In genomic region chr16:38940805-38941204, GRCm38 (mm10) we compare ENCODE assay signal across 17 mouse cellular contexts. TPM values are rescaled to one million over a fixed set of nuclear protein-coding genes. Genes with fewer than 3 reads are reported as not detected.
A peak's percentile ranks its signal among the peaks of the same experiment; 100 is the strongest.
DNase-seq lines count a peak whose midpoint lies in the region; ATAC-seq and TF ChIP-seq lines count a peak whose summit lies in the region.
"Had no signal": no experiment of that assay in that cellular context is flagged by ENCODE, and none has a peak within 500 bp of the region (broad histone marks: within the 10 kb centered on the region; RNA-seq: fewer than 3 reads in every experiment).

No protein-coding gene starts in this region.

- peak; percentile 80 for ATAC-seq in forebrain, embryonic 14.5 days
- ATAC-seq in hindbrain, embryonic 16.5 days: peak; percentile 43; the same call in 1 of the 2 replicates
- peak; percentile 69 for ATAC-seq in neural tube, embryonic 12.5 days (ENCODE audit: low FRiP score, low read depth)
- no peak for ATAC-seq in frontal cortex, adult (ENCODE audit: low TSS enrichment)
- ATAC-seq: activated CD4-positive, CD25-positive, alpha-beta regulatory T cell, adult 4 months; intestine, embryonic 15.5 days had no signal

- no peak for DNase-seq in cerebellum, adult 2 months
- no peak for DNase-seq in cerebellum, adult 18-20 months
- peak; percentile 49 for DNase-seq in forebrain, embryonic 14.5 days (ENCODE audit: low spot score)
- DNase-seq in testis, postnatal 14 days (ENCODE audit: low spot score): no peak
- DNase-seq in spleen, postnatal 14 days (ENCODE audit: low spot score in 2 of 2): no peak
- DNase-seq: cerebellum, adult 8-10 months; heart, adult 18-20 months; heart, postnatal 10 days; lung, embryonic 14.5 days; thymus, postnatal 14 days had no signal

- no peak for TF ChIP-seq CTCF in cerebellum, adult 2 months (IDR thresholded peaks at IDR 0.05; ENCODE audit: borderline replicate concordance, insufficient read depth, low read depth, low read length)

- WGBS in cerebellum, adult 2 months: 69% methylated on average over 3 of the region's 3 CpGs
- WGBS in forebrain, embryonic 14.5 days: 21% methylated on average over 3 of the region's 3 CpGs
- 27% methylated on average over 3 of the region's 3 CpGs for WGBS in hindbrain, embryonic 16.5 days
- 45% methylated on average over 3 of the region's 3 CpGs for WGBS in neural tube, embryonic 12.5 days

- no peak overlapping the region for H3K4me2 ChIP-seq in forebrain, embryonic 14.5 days (ENCODE audit: low read length)
- H3K4me2 ChIP-seq in hindbrain, embryonic 16.5 days (ENCODE audit: low read length): no peak overlapping the region
- no peak overlapping the region for H3K4me2 ChIP-seq in neural tube, embryonic 12.5 days (replicated peaks)
- H3K4me2 ChIP-seq: intestine, embryonic 15.5 days; limb, embryonic 13.5 days; lung, embryonic 14.5 days had no signal

- H3K4me3 ChIP-seq in cerebellum, adult 2 months (replicated peaks; ENCODE audit: insufficient read depth, low read depth, low read length): no peak overlapping the region
- no peak overlapping the region for H3K4me3 ChIP-seq in forebrain, embryonic 14.5 days (ENCODE audit: low read depth, low read length)
- H3K4me3 ChIP-seq in hindbrain, embryonic 16.5 days (ENCODE audit: low read length): no peak overlapping the region
- H3K4me3 ChIP-seq in neural tube, embryonic 12.5 days: no peak overlapping the region
- H3K4me3 ChIP-seq: intestine, embryonic 15.5 days; limb, embryonic 13.5 days; megakaryocyte, embryonic 14.5 days had no signal

- no peaks in the 10 kb centered on the region for H3K9me3 ChIP-seq in forebrain, embryonic 14.5 days (replicated peaks; ENCODE audit: control insufficient read depth, low read length)
- no peaks in the 10 kb centered on the region for H3K9me3 ChIP-seq in hindbrain, embryonic 16.5 days (ENCODE audit: control insufficient read depth, low read length)
- no peaks in the 10 kb centered on the region; the same call in 1 of the 2 replicates for H3K9me3 ChIP-seq in neural tube, embryonic 12.5 days
- H3K9me3 ChIP-seq: intestine, embryonic 15.5 days; limb, embryonic 13.5 days had no signal

- no peak overlapping the region for H3K9ac ChIP-seq in forebrain, embryonic 14.5 days (ENCODE audit: low read length)
- H3K9ac ChIP-seq in hindbrain, embryonic 16.5 days (ENCODE audit: low read depth, low read length): no peak overlapping the region
- no peak overlapping the region for H3K9ac ChIP-seq in neural tube, embryonic 12.5 days
- H3K9ac ChIP-seq: intestine, embryonic 15.5 days; limb, embryonic 13.5 days; lung, embryonic 14.5 days had no signal

- no peaks in the 10 kb centered on the region for H3K36me3 ChIP-seq in forebrain, embryonic 14.5 days (ENCODE audit: control insufficient read depth, insufficient read depth, low read length)
- no peaks in the 10 kb centered on the region for H3K36me3 ChIP-seq in hindbrain, embryonic 16.5 days (ENCODE audit: control insufficient read depth, insufficient read depth, low read length)
- H3K36me3 ChIP-seq in neural tube, embryonic 12.5 days: no peaks in the 10 kb centered on the region
- H3K36me3 ChIP-seq: intestine, embryonic 15.5 days; limb, embryonic 13.5 days had no signal

- no peak for TF ChIP-seq POLR2A in cerebellum, adult 2 months (IDR thresholded peaks at IDR 0.05; ENCODE audit: borderline replicate concordance, insufficient read depth, low read length)

- no peaks in the 10 kb centered on the region for H3K4me1 ChIP-seq in cerebellum, adult 2 months (ENCODE audit: control insufficient read depth, insufficient read depth, low read length)
- peaks cover 9% of the 10 kb centered on the region; the same call in 1 of the 2 replicates for H3K4me1 ChIP-seq in forebrain, embryonic 14.5 days (ENCODE audit: control insufficient read depth, insufficient read depth, low read length)
- peaks cover 6% of the 10 kb centered on the region for H3K4me1 ChIP-seq in hindbrain, embryonic 16.5 days (ENCODE audit: control insufficient read depth, insufficient read depth, low read depth, low read length)
- peaks cover 28% of the 10 kb centered on the region for H3K4me1 ChIP-seq in neural tube, embryonic 12.5 days
- H3K4me1 ChIP-seq: megakaryocyte, embryonic 14.5 days had no signal

- no peaks in the 10 kb centered on the region; the same call in 1 of the 2 replicates for H3K27me3 ChIP-seq in cerebellum, adult 2 months (ENCODE audit: control insufficient read depth, insufficient read depth, low read length)
- no peaks in the 10 kb centered on the region for H3K27me3 ChIP-seq in forebrain, embryonic 14.5 days (replicated peaks; ENCODE audit: control insufficient read depth, insufficient read depth, low read length)
- H3K27me3 ChIP-seq in hindbrain, embryonic 16.5 days (replicated peaks; ENCODE audit: control insufficient read depth, insufficient read depth, low read length): no peaks in the 10 kb centered on the region
- H3K27me3 ChIP-seq in neural tube, embryonic 12.5 days (replicated peaks): no peaks in the 10 kb centered on the region
- H3K27me3 ChIP-seq: intestine, embryonic 15.5 days; limb, embryonic 13.5 days; megakaryocyte, embryonic 14.5 days had no signal

- H3K27ac ChIP-seq in cerebellum, adult 2 months (ENCODE audit: insufficient read depth, low read length): peak overlapping the region; percentile 77; the same call in 1 of the 2 replicates
- H3K27ac ChIP-seq in forebrain, embryonic 14.5 days (ENCODE audit: low read depth, low read length): peak overlapping the region; percentile 48
- peak overlapping the region; percentile 57; the same call in 1 of the 2 replicates for H3K27ac ChIP-seq in hindbrain, embryonic 16.5 days (ENCODE audit: low read depth, low read length)
- no peak overlapping the region for H3K27ac ChIP-seq in neural tube, embryonic 12.5 days
- H3K27ac ChIP-seq: intestine, embryonic 15.5 days; limb, embryonic 13.5 days had no signal

RNA-seq across cellular contexts. Expression of gene Igsf11, which starts 48.3 kb away (rescaled TPM):
- polyA plus RNA-seq in cerebellum, adult 2 months (2012; rRNA removed): 17.4 and 20.1 TPM in 2 replicates
- 1.7 and 2.0 TPM in 2 replicates for polyA plus RNA-seq in forebrain, embryonic 14.5 days (2014; fragmentation: Nextera tagmentation; extraction: Ambion mirVana)
- polyA plus RNA-seq in hindbrain, embryonic 16.5 days (2015; fragmentation: Nextera tagmentation; extraction: Ambion mirVana): 3.6 and 4.3 TPM in 2 replicates
- polyA plus RNA-seq in neural tube, embryonic 12.5 days (2016; fragmentation: Nextera tagmentation; extraction: Ambion mirVana): 4.3 and 4.6 TPM in 2 replicates
